Mouse (Mus musculus) retina, postnatal 7 days (tissue): ENCODE results near the gene Rdh16f1.
"Not testable (repeated sequence)": the region's sequence is repeated elsewhere in the genome, so short reads cannot be mapped to it uniquely, and the experiment has no call there.

Source experiments
- DNase-seq: peaks from one replicate; pipeline ENCODE4 v3.0.0-alpha.2; 2012; ENCODE audit warnings: low read depth, low spot score

Rdh16f1 gene

DNA sequence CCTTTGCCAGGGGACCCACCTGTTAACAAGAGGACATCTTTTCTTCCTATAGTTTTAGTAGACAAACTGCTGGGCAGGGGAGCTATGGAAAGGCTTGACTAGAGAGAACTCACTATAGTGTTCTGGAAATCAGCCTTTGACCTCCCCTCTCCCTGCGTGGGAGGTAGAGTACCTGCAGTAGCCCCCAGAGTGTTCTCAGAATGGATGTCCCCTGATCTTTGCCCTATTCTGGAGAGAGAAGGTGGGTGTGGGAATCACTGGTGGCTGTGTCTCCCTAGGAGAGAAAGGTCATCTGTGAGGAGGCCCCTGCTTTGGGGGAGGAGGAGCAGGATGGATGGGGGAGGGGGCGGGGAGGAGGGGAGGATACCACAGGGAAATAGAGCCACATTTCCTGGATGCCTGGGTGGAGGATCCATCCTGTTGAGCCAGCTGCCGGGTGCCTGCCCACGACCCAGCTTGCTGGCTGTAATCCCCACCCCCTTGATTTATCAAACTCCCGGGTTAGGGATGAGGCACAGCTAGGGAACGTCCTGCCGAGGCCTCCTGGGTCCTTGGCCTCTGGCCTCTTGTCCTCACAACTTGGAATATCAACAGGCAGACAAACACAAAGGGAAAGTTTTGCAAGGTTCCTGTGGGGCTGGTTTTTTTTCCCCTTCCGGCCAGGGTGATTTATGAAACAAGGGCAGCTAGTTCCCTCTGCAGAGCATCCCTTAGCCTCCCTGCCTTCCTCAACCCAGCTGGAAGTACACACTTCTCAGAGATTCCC lies 10.6 kb upstream of the Rdh16f1 start:
- no peak for DNase-seq

DNA sequence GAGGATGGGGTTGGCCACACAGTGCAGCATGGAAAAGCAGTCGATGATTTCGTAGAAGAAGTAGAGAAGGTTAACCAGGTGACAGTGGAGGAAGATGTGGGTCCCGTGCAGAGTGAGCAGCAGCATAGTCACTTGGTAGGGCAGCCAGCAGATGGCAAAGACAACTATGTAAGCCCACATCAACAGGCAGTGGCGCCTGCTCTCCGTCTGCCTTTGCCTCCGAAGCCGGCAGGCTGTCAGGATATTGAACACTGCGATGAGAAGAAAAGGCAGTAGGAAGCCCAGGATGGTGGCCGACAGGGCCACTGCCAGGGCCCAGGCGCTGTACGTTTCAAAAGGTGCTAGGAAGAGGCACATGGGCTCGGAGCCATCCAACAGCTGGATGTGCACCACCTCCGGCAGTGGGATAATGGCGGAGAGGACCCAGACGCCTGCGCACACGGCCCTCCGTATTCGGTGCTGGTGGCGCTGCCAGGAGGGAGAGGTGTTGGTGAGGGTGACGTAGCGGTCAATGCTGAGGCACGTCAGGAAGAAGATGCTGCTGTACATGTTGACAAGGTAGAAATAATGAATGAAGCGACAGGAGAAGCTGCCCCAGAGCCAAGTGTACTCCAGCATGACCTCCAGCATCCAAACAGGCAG lies 9.3 kb upstream of the Rdh16f1 start:
- DNase-seq = no peak

DNA sequence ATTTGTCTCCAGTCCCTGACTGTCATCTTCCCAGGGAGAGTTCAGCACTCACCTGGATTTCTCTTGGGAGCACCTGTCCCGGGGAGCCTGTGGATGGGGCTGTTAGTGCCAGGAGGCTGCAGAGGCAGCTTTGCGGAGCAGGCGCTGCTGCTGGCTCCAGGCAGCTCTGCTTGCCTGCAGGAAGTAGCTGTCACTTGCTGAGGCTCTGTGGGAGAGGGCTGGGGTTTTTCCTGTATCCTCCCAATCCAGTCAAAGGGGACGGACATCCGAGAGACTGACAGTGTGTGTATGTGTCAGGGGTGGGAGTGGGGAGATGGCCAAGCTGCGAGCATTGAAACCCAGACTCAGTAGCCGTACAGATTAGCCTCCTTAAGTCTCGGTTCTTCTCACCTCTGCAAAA lies 8.0 kb upstream of the Rdh16f1 start, which contains the start of gene Gpr182:
TSS of gene Gpr182 (minus strand) at position 185 of the 400 bp plus-strand sequence.
- DNase-seq = no peak

DNA sequence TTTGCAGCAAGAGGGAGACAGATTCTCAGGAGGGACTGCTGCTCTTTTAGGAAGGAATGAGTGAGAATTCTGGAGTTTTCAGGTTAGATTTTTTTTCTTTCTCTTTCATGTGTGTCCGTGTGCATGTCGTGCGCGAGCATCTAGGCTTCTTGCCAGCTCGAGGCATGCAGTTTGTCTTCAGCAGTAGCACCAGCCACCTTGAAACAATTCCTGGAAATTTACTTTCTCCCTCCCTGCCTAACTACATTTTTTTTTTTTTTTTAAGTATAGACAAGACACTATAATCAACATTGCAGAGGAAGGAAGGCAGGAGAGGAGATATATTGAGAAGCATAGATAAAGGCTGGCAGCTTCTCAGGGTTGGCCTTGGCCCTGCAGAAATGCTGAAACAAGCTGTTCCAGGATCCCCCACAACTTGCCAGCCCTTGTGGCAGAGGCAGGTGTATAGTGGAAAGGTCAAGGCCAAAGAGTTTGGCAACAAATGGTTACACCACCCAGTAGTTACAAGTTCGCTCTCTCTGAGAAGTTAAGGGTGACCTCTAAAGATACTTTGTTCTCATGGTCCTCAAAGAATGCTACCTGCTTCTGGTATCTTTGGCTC lies 4.9 kb upstream of the Rdh16f1 start:
- no peak for DNase-seq

DNA sequence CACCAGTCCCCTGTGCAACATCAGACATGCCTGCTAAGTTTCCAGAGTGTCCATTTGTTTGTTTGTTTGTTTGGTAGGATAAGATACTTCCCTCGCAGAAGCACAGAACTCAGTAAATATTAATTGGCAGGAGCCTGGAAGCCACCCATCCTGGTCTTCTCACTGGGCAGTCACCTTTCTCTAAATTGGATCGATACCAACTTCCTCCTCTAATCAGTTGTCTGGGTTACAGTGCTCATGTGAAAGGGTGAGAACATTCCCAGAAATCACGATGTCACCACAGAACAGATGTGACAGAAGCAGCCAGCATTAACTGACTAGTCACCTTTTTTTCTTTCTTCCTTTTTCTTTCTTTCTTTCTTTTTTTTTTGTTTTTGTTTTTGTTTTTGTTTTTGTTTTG lies 4.3 kb upstream of the Rdh16f1 start:
- DNase-seq = no peak

DNA sequence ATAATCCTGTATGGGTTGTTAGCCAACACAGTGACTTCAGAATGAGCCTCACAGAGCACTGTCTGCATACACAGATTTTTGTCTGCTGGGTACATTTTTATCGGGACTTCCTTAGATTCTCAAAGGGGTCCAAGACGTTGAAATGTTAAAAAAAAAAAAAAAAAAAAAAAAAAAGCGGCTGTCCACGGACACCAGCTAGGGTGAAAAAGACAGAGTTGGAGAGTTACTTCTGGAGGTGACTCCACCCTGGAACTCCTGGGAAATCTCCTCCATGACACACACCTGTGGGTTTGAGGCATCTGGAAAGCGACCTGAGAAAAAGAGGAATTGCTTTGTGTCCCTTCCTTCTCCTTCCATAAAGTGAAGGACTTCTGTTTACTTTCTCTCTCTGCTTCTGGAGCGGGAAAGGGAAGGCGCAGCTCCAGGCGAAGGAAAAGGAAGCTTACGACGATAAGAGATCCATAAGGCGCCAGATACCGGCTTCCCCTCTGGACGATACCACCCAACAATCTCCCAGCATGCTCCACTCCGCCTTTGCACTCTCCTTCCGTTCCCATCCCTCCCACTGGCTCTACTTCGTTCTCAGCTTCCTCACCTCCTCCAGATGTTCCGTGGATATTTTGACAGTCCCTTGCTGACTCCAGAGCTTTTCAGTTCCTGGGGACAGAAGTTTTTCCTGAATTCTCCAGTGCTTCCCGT lies 3.7 kb upstream of the Rdh16f1 start:
- DNase-seq = no peak

DNA sequence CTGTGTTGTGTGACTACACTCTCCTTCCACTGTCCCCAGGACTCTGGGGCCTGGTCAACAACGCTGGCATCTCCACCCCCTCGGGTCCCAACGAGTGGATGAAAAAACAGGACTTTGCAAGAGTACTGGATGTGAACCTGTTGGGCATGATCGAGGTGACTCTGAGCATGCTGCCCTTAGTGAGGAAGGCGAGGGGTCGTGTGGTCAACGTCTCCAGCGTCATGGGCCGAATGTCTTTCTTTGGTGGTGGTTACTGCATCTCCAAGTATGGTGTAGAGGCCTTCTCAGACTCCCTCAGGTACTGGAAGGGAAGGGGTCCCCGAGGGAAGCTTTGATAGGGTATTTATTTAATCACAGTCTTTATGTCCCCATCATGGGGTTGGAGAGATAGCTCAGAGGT lies 3.3 kb downstream of the Rdh16f1 start:
- not testable (repeated sequence) for DNase-seq

DNA sequence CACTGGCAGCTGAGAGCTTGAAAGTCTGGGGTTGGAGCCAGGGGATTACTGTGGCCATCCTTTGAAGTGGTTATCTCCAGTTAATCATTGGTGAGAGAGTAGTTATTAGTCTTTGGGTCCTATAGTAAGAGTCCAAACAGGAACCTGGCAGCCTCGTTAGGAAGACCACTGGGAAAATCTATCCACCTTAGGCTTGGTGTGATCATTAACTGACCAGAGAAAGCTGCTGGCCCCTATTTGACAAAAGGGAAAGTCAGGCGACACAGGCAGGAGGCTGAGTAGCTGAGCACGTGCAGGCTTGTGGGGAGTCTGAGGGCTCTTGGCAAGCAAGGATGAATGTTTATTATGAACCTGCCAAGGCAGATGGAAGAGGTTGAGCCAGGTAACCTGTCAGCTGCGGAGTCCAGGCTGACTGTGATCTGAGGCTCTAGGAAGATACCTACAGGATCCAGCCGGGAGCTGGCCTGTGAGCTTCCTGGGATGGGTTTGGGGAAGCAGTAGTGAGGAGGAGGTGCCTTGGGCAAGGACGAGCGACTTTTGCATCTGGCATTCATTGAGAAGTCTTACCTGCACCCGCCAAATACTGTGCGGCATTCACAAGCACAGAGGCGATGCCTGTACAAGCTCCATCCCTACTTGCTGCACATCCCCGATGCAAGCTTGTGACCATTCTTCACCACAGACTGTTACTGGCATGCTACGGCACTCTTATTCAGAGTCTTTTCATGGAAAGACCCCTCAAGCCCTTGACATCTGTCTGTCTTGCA lies 4.5 kb downstream of the Rdh16f1 start:
- DNase-seq = no peak

DNA sequence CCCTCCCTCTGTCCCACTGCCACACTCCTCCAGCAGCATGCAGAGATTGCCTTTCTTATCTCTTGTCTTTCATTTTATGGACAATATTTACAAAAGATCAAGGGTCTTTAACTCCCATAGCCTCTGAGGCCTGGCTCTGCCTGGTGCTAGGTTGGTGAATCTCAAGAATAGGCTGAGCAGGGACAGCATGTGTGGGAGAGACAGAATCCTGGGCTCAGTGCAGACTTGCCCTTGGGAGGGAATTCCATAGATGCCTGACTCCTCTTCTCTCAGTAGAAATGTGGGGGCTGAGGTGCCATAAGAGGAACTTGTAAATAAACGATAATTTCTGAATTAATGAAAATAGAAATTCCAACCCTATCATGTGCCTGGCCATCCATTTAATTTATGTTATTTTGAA lies 7.0 kb downstream of the Rdh16f1 start:
- DNase-seq = no peak

DNA sequence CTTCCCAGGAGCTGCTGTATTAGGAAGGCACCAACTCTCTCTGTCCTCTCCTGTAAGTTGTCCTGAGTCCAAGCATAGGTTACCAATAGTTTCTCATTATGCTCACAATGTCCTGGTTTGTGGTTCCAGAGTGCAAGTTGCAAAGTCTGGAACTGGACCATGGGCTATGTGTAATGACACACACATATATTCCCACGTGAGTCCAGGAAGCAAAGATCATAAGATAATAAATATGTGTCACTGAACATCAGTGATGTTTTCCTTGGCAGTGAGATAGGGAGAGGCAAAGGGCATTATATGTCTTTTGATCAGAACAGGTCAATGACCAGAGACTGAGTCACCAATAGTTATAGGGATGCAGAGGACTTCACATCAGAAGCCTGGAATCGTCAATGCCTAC lies 16.4 kb downstream of the Rdh16f1 start, which contains the start of gene Rdh9:
TSS of gene Rdh9 (plus strand) at position 376 of the 400 bp plus-strand sequence.
- DNase-seq = no peak

DNA sequence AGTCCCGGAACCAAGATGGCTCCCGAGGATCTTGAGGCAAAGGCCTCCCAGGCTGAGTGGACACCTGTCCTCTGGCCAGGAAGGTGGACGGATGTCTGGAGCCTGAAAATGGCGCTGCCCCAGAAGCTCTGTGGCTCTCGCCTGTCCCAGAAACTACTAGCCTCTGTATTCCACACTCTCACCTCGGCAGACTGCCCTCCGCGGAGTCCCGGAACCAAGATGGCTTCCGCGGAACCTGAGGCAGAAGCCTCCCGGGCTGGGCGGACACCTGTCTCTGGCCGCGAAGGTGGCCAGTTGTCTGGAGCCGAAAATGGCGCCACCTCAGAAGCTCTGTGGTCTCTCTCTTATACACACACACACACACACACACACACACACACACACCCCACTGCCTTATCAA lies 22.7 kb downstream of the Rdh16f1 start:
- not testable (repeated sequence) for DNase-seq

DNA sequence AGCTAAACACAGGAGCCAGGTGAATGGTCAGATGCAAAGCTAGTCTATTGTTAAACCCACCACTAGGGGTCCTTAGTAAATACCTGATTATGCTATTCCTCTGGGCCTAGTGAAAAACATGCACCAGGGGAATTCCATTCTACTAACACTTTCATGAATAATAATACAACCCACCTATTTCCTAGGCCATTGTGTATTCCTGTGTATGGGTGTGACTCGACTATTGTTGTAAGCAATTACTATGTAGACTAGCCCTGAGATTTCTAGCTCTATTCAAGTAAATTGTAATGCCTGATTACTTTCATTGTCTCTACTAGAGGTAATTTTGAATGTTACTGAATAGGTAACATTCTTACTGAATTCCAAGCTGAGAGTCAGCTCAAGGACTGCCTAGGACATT lies 25.8 kb downstream of the Rdh16f1 start:
- not testable (repeated sequence) for DNase-seq

DNA sequence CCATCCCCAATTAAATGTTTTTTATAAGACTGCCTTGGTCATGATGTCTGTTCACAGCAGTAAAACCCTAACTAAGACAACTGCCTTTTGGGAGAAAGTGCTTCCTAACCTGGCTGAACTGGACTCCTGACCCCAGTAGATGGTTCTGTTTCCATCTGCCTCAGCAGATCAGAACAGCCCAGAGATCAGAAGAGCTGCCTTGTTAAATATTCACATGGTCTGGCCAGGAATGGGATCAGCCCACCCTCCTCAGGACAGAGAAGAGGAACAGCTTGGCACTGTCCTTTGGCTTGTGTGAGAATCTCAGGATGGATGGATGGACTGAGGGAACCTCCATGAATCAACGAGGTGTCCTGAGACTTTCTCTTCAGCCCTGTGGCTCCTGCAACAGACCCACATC lies 39.7 kb downstream of the Rdh16f1 start:
- no peak for DNase-seq

DNA sequence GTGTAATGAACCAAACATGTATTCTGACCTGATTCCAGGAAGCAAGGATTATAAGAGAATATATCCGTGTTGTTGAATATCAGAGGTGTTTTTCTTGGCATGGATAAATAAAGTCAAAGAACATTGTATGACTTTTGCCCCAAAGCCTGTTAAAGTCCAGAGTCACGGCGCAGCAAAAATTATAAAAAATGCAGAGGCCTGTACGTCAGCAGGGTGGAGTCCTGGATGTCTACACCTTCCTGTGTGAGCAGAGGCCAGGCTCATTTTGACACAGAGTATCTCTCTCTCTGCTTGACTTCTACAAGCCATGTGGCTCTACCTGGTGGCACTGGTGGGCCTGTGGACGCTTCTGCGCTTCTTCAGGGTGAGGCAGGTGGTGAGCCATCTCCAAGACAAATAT lies 41.3 kb downstream of the Rdh16f1 start, which contains the start of gene Rdh16:
TSS of gene Rdh16 (plus strand) at position 262 of the 400 bp plus-strand sequence.
- DNase-seq = no peak

DNA sequence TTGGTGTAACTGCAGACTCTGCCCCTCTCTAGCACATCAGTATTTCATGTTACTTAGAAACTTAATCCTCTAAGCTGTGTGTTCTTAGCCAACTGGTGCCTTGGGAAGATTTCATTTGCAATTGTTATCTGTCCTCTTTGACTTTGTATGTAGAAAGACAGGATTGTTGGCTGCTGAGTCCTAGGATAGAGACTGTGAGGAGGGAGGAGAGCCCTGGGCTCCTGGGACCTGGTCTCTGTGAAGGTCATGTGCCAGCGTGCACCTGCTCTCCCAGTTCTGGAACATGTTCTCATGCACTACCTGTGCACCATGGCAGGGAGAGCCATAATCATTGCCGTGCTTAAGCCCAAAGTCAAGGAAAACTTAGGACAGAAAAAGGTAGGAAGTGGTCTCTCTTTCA lies 42.0 kb downstream of the Rdh16f1 start:
- no peak for DNase-seq

DNA sequence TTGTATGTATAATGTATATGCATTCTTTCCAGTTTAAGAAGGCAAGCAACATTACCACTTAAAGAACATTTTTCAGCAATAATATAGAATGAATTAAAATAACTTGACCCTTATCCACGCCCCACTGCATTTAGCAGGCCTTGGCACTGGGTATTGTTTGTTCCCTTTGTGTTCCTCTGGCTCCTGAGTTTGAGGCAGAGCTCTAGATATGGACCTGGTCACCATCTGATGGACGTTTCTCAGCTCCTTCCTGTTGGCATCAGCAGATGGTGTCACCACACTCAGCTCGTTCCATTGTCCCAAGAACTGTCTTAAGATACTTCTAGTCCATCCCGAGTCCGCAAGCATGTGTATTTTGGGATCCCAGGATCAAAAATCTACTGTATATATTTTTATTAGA lies 42.6 kb downstream of the Rdh16f1 start:
- no peak for DNase-seq

DNA sequence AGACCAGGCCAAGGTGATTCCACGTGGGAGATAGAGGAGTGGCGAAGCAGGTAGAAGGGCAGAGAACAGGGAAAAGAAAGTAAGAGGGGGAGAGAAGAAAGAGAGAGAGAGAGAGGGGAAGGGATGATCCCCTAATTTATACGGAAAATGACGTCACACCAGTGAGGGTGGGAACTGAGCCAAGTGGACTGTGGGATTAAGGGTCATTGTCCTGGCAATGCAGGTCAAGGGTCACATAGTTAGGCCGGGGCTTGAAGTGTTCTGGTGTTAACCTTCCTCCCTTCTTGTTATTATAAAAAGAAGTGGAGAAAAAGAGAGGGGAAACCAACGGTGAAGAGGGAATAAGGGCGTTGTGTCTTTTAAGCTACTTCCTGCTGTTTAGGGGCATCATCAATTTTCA lies 44.8 kb downstream of the Rdh16f1 start:
- DNase-seq = no peak

DNA sequence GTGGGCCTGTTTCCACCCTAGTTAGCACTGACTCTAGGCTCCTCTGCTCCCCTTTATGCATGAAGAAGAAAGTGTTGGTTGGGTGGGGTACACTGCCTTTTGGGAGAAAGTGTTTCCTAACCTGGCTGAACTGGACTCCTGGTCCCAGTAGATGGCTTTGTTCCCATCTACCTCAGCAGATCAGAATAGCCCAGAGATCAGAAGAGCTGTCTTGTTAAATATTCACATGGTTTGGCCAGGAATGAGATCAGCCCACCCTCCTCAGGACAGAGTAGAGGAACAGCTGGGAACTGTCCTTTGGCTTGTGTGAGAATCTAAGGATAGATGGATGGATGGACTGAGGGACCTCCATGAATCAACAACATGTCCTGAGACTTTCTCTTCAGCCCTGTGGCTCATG lies 56.3 kb downstream of the Rdh16f1 start:
- no peak for DNase-seq

DNA sequence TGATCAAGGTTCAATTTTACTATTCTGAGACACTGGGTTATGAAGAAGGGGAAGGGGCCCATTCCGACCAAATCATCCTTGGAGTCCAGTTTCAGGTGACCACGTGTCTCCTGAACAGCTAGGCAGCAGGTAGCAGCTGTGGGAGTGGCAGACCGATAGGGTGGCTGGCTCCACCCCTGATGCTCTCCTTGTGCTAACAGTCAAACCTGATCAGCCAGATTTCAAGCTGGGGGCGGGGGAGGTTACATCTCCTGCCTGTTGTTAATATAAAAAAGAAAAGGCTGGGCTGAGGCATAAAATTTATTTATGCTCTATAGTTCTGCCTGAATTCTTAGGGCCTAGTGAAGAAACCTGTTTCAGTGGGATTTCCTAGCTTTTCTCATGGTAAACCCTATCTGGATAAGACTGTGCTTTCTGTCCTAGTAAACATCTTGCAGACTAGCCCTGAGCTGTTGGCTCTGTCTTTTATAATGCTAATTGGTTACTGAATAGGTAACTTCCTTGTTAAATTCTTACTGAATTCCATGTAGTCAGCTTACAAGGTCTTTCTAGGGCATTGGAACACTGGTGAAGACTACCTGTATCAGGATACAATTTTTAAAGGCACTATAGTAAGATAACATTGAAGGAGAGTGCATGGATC lies 57.8 kb downstream of the Rdh16f1 start:
- not testable (repeated sequence) for DNase-seq

DNA sequence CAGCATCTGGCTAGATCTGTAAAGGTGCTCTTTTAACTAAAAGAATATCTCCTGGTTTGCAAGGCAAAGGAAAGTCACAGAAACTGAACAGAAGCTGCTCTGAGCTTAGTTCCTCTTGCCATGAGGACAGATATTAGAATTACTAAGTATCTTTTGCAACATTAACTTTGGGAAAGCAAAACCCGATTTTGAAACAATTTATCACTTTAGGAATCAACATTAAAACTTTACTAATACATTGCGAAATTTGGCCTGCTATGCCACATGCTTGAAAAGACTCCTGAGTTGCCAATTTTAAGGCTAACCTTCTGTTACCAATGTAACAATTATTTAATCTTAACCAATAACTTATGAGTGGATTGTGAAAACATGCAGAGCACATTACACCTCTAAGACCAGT lies 62.2 kb downstream of the Rdh16f1 start:
- DNase-seq = not testable (repeated sequence)

DNA sequence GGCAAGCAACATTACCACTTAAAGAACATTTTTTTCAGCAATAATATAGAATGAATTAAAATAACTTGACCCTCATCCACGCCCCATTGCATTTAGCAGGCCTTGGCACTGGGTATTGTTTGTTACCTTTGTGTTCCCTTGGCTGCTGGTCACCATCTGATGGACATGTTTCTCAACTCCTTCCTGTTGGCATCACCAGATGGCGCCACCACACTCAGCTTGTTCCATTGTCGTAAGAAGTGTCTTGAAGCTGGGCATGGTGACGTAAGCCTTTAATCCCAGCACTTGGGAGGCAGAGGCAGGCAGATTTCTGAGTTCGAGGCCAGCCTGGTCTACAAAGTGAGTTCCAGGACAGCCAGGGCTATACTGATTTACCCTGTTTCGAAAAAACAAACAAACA lies 65.8 kb downstream of the Rdh16f1 start:
- no peak for DNase-seq
